Mouse (Mus musculus): ENCODE data around the gene Cbll1. TPM values are rescaled to one million over a fixed set of nuclear protein-coding genes. Genes with fewer than 3 reads are reported as not detected.

Cbll1 gene
- polyA plus RNA-seq (2015; fragmentation: Nextera tagmentation; extraction: Ambion mirVana) = 14.8 and 15.3 TPM in 2 replicates

GRCm38 (mm10) chr12:31499314-31500131 is at the start of gene Cbll1:
Cbll1 (minus strand) TSS chr12:31499616.
- peak within 1 kb of the TSS; percentile 97 for H3K4me3 ChIP-seq (replicated peaks)
- H3K27ac ChIP-seq = peak within 1 kb of the TSS; percentile 92
- peaks cover 10% of the 10 kb centered on the region for H3K4me1 ChIP-seq
- H3K36me3 ChIP-seq = peaks cover 3% of the 10 kb centered on the region
- H3K9me3 ChIP-seq (replicated peaks) = no peaks in the 10 kb centered on the region
- no peaks in the 10 kb centered on the region; the same call in 1 of the 2 replicates for H3K27me3 ChIP-seq
- H3K9ac ChIP-seq = peak within 1 kb of the TSS; percentile 89
- H3K4me2 ChIP-seq = peak within 1 kb of the TSS; percentile 80
- peak; percentile 99 for ATAC-seq (replicated peaks; ENCODE audit: low FRiP score)
- WGBS = under 1% methylated on average over 68 of the region's 68 CpGs

DNA sequence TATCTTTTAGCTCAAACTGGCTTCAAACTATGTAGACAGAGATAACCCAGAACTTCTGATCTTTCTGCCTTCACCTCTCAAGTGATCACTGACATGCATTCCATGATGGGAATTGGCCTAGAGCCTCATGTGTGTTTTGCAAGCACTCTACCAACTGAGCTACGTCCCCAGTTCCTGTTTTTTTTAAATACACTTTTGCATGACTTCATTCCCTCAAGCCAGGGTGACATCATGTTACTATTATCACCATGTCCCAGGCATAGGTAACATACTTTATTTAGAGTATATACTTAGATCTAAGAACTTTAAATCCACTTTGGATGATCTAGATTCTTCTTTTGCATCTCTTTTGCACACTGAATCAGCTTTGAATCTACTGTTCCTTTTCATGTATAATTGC is 46.6 kb upstream of the Cbll1 start:
- no peak overlapping the region for H3K4me3 ChIP-seq (replicated peaks)
- H3K27ac ChIP-seq = no peak overlapping the region
- peaks cover 2% of the 10 kb centered on the region; the same call in 1 of the 2 replicates for H3K27me3 ChIP-seq
- no peak overlapping the region for H3K4me2 ChIP-seq
- no peak for ATAC-seq (replicated peaks; ENCODE audit: low FRiP score)
- H3K9ac ChIP-seq = no peak overlapping the region
- no peaks in the 10 kb centered on the region for H3K36me3 ChIP-seq
- WGBS = 67% methylated on average over 1 of the region's 1 CpGs
- no peaks in the 10 kb centered on the region for H3K9me3 ChIP-seq (replicated peaks)
- H3K4me1 ChIP-seq = no peaks in the 10 kb centered on the region

DNA sequence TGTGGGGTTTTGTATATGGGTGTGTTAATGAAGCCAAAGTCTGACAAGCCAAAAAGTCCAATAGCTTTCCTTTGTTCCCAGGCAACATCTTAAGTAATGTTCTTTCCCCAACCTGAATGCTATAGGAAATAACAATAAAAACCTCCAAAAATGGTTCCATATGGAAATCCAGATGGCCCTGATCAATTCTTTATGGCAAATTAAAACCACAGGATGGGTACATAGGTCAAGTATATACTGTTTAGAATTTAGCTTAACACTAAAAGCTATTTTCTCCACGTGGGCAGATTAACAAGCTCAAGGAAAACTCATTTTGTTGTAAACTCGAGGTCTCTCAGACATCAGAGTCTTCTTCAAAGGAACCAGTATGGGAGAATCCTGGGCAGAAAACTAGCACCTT is 45.8 kb upstream of the Cbll1 start:
- ATAC-seq (replicated peaks; ENCODE audit: low FRiP score) = no peak
- WGBS = 35% methylated on average over 2 of the region's 2 CpGs
- Histone ChIP-seq H3K4me1 (no peaks in the 10 kb centered on the region), H3K4me2 (no peak overlapping the region), H3K9ac (no peak overlapping the region), H3K4me3 (replicated peaks) (no peak overlapping the region), H3K36me3 (no peaks in the 10 kb centered on the region), H3K27me3 (peaks cover 2% of the 10 kb centered on the region; the same call in 1 of the 2 replicates), H3K27ac (no peak overlapping the region), H3K9me3 (replicated peaks) (no peaks in the 10 kb centered on the region)

GRCm38 (mm10) chr12:31541541-31541940 is 42.1 kb upstream of the Cbll1 start:
- Histone ChIP-seq H3K4me1 (peaks cover 4% of the 10 kb centered on the region; the same call in 1 of the 2 replicates), H3K27me3 (no peaks in the 10 kb centered on the region), H3K4me2 (no peak overlapping the region), H3K4me3 (replicated peaks) (no peak overlapping the region), H3K9ac (no peak overlapping the region), H3K9me3 (replicated peaks) (no peaks in the 10 kb centered on the region), H3K27ac (no peak overlapping the region), H3K36me3 (no peaks in the 10 kb centered on the region)
- 70% methylated on average over 5 of the region's 5 CpGs for WGBS
- no peak for ATAC-seq (replicated peaks; ENCODE audit: low FRiP score)

- no peaks in the 10 kb centered on the region for H3K27me3 ChIP-seq
- H3K4me2 ChIP-seq = no peak overlapping the region
- no peaks in the 10 kb centered on the region for H3K36me3 ChIP-seq
- peaks cover 4% of the 10 kb centered on the region; the same call in 1 of the 2 replicates for H3K4me1 ChIP-seq
- no peaks in the 10 kb centered on the region for H3K9me3 ChIP-seq (replicated peaks)
- 72% methylated on average over 2 of the region's 2 CpGs for WGBS
- H3K4me3 ChIP-seq (replicated peaks) = no peak overlapping the region
- peak; percentile 70; the same call in 1 of the 2 replicates for ATAC-seq (replicated peaks; ENCODE audit: low FRiP score)
- H3K9ac ChIP-seq = no peak overlapping the region
- no peak overlapping the region for H3K27ac ChIP-seq
Measured at GRCm38 (mm10) chr12:31539783-31540182, 40.4 kb upstream of the Cbll1 start.

GRCm38 (mm10) chr12:31537515-31538230 is 38.3 kb upstream of the Cbll1 start:
- Histone ChIP-seq H3K4me2 (no peak overlapping the region), H3K9ac (no peak overlapping the region), H3K27ac (peak overlapping the region; percentile 34; the same call in 1 of the 2 replicates), H3K27me3 (no peaks in the 10 kb centered on the region), H3K36me3 (no peaks in the 10 kb centered on the region), H3K9me3 (replicated peaks) (no peaks in the 10 kb centered on the region), H3K4me1 (peaks cover 20% of the 10 kb centered on the region; the same call in 1 of the 2 replicates), H3K4me3 (replicated peaks) (no peak overlapping the region)
- 31% methylated on average over 7 of the region's 7 CpGs for WGBS
- 0 out of 2 replicates have a peak, but pooled peaks have one; percentile 7 for ATAC-seq (replicated peaks; ENCODE audit: low FRiP score)

DNA sequence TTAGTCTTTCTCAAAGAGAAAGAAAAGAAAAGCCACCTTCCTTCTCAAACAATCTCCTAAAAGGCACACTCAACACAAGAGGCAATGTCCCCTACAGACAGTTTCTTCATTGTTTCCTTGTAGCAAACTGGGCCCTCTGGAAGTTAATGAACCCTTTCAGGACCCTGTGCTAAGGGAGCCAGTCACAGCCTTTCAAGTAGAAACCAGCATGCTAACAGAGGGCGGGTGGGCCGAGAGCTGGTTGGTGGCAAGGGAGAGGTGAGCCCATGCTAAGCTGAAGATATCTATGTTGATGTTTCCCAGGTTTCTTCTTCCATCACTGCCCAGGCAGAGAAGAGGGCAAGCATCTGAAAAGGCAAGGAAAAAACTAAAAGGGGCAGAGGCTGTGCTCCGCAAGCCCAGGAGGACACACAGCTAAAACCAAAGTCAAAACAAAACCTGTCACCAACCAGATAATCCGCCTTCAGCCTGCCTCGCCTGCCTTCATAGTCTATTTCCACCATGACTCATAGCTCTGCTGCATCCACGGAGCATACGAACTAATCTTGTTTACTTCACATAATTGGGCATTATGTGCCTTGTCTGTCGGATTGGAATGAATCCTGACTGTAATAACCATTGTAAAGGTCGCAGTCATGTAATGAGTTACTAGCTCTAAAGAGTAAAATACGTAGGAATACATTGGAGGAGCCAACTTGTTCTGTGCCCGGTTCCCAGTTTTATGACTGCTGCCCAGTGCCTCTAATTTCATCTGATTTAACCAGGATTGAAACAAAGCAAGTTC is 34.8 kb upstream of the Cbll1 start:
- WGBS = 61% methylated on average over 11 of the region's 11 CpGs
- H3K4me1 ChIP-seq = peaks cover 20% of the 10 kb centered on the region; the same call in 1 of the 2 replicates
- no peak overlapping the region for H3K4me2 ChIP-seq
- 0 out of 2 replicates have a peak, but pooled peaks have one; percentile 49 for ATAC-seq (replicated peaks; ENCODE audit: low FRiP score)
- H3K27ac ChIP-seq = peak overlapping the region; percentile 64
- no peak overlapping the region for H3K9ac ChIP-seq
- H3K9me3 ChIP-seq (replicated peaks) = no peaks in the 10 kb centered on the region
- no peak overlapping the region for H3K4me3 ChIP-seq (replicated peaks)
- H3K36me3 ChIP-seq = no peaks in the 10 kb centered on the region
- H3K27me3 ChIP-seq = no peaks in the 10 kb centered on the region

- no peak overlapping the region; the same call in 1 of the 2 replicates for H3K27ac ChIP-seq
- ATAC-seq (replicated peaks; ENCODE audit: low FRiP score) = no peak
- no peak overlapping the region for H3K4me2 ChIP-seq
Measured at GRCm38 (mm10) chr12:31533218-31533908, 33.9 kb upstream of the Cbll1 start.

DNA sequence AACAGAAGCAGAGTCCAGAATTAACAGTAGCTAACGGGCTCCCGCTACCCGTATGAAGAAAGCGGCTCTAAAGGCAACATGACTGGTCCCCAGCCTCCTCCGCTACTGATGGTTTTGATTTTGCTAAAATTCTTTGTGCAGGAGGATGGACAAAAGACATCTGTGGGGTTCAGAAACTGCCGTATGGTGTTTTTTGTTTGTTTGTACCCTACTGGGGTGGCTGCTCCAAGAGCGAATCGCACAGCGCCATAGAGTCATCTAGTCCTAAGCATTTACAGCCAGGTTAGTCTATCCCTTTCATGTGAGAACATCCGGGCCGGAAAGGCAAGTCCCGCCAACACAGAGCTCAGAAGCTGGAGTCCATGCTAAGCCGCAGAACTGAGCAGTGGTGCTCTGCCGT is 32.6 kb upstream of the Cbll1 start:
- Histone ChIP-seq H3K9ac (no peak overlapping the region), H3K4me2 (0 out of 2 replicates have a peak overlapping the region, but pooled peaks have one; percentile 3), H3K27ac (no peak overlapping the region), H3K9me3 (replicated peaks) (no peaks in the 10 kb centered on the region), H3K36me3 (no peaks in the 10 kb centered on the region), H3K27me3 (no peaks in the 10 kb centered on the region), H3K4me1 (peaks cover 17% of the 10 kb centered on the region; the same call in 1 of the 2 replicates), H3K4me3 (replicated peaks) (no peak overlapping the region)
- 70% methylated on average over 14 of the region's 14 CpGs for WGBS
- ATAC-seq (replicated peaks; ENCODE audit: low FRiP score) = no peak

More at GRCm38 (mm10) chr12:31533218-31533908, 33.9 kb upstream of the Cbll1 start:
- Histone ChIP-seq H3K36me3 (no peaks in the 10 kb centered on the region), H3K4me3 (replicated peaks) (no peak overlapping the region), H3K4me1 (peaks cover 20% of the 10 kb centered on the region; the same call in 1 of the 2 replicates), H3K9ac (no peak overlapping the region), H3K27me3 (no peaks in the 10 kb centered on the region), H3K9me3 (replicated peaks) (no peaks in the 10 kb centered on the region)
- 29% methylated on average over 10 of the region's 10 CpGs for WGBS

- no peaks in the 10 kb centered on the region for H3K27me3 ChIP-seq
- no peak overlapping the region for H3K9ac ChIP-seq
- no peak overlapping the region for H3K4me3 ChIP-seq (replicated peaks)
- no peaks in the 10 kb centered on the region for H3K9me3 ChIP-seq (replicated peaks)
- ATAC-seq (replicated peaks; ENCODE audit: low FRiP score) = no peak
- no peak overlapping the region for H3K4me2 ChIP-seq
- 77% methylated on average over 6 of the region's 6 CpGs for WGBS
- H3K4me1 ChIP-seq = 0 out of 2 replicates have a peak, but pooled peaks cover 2% of the 10 kb centered on the region
- H3K27ac ChIP-seq = no peak overlapping the region
- H3K36me3 ChIP-seq = no peaks in the 10 kb centered on the region
Measured at GRCm38 (mm10) chr12:31527407-31527806, 28.0 kb upstream of the Cbll1 start.

- Histone ChIP-seq H3K9me3 (replicated peaks) (no peaks in the 10 kb centered on the region), H3K9ac (no peak overlapping the region), H3K27me3 (no peaks in the 10 kb centered on the region), H3K4me3 (replicated peaks) (no peak overlapping the region), H3K4me1 (no peaks in the 10 kb centered on the region), H3K4me2 (no peak overlapping the region), H3K27ac (no peak overlapping the region), H3K36me3 (no peaks in the 10 kb centered on the region)
- WGBS = 86% methylated on average over 3 of the region's 3 CpGs
- no peak for ATAC-seq (replicated peaks; ENCODE audit: low FRiP score)
Measured at GRCm38 (mm10) chr12:31521371-31521770, 22.0 kb upstream of the Cbll1 start.
